Mouse (Mus musculus) heart, adult 2 months (tissue): ENCODE data around the gene Ltf. TPM values are rescaled to one million over a fixed set of nuclear protein-coding genes. Genes with fewer than 3 reads are reported as not detected.

Source experiments
- DNase-seq, 2 experiments: peaks; one replicate each; pipeline ENCODE4 v3.0.0; 2021
- H3K27ac ChIP-seq: fragments of 200-600 bp; 2 replicates; pipeline ENCODE4 v1.8.1; 2022
- H3K27me3 ChIP-seq: fragments of 200-500 bp; 2 replicates; pipeline ENCODE4 v1.6.1; 2012; ENCODE audit warnings: mild to moderate bottlenecking, low read length, inconsistent platforms, mixed read lengths; ENCODE audit not compliant: control insufficient read depth, insufficient read depth
- H3K36me3 ChIP-seq: fragments of 200-500 bp; 2 replicates; pipeline ENCODE4 v1.6.1; 2012; ENCODE audit warnings: low read length, inconsistent platforms; ENCODE audit not compliant: control insufficient read depth, insufficient read depth
- H3K4me1 ChIP-seq: fragments of 200-500 bp; 2 replicates; pipeline ENCODE4 v1.6.1; 2011; ENCODE audit warnings: low read length; ENCODE audit not compliant: control insufficient read depth, insufficient read depth
- H3K4me3 ChIP-seq: fragments of 200-600 bp; 2 replicates; pipeline ENCODE4 v1.8.1; 2022
- H3K79me2 ChIP-seq: fragments of 200-500 bp; replicated peaks from 2 replicates; pipeline ENCODE4 v1.6.1; 2012; ENCODE audit warnings: mild to moderate bottlenecking, inconsistent platforms, low read length, moderate library complexity, mixed read lengths; ENCODE audit not compliant: control insufficient read depth, insufficient read depth
- H3K9ac ChIP-seq: fragments of 200-500 bp; 2 replicates; pipeline ENCODE4 v1.6.1; 2012; ENCODE audit warnings: low read depth, mild to moderate bottlenecking, control low read depth, inconsistent platforms, low read length, mixed read lengths
- CTCF ChIP-seq: fragments of 200-600 bp; IDR thresholded peaks from 2 replicates; pipeline ENCODE4 v1.8.1; 2022; ENCODE audit warnings: antibody characterized with exemption, mild to moderate bottlenecking, moderate library complexity
- EP300 ChIP-seq: fragments of 200-500 bp; IDR thresholded peaks from 2 replicates; pipeline ENCODE4 v1.6.1; 2011; ENCODE audit warnings: low read depth, low read length, control low read depth; ENCODE audit not compliant: insufficient read depth
- POLR2A ChIP-seq: fragments of 200-500 bp; IDR thresholded peaks from 2 replicates; pipeline ENCODE4 v1.6.1; 2011; ENCODE audit warnings: mild to moderate bottlenecking, low read depth, low read length, control low read depth; ENCODE audit not compliant: insufficient read depth
- WGBS: fragments of 180-500 bp; shearing (Covaris S2); methylation state at CpG from one replicate; pipeline ENCODE4 v1.1.7; 2018; 5-methylcytosine and 5-hydroxymethylcytosine counted together
- intact Hi-C: fragments of 180-260 bp; cut with DNase I; formaldehyde crosslinking; loops from one replicate; pipeline ENCODE4 v1.15.1; 2025
- polyA plus RNA-seq: library from polyadenylated mRNA; depleted of rRNA; stranded (reverse); fragments of >200 nt; gene quantifications from 2 replicates; pipeline ENCODE4 v1.2.3, GENCODE M21; 2012
- total RNA-seq, 2 experiments: library from RNA; stranded (reverse); gene quantifications; 2 replicates each; pipeline ENCODE4 v1.2.3; 2021

The Ltf gene
- total and polyA plus RNA-seq, 3 experiments, result 20.1 TPM; not detected in 2

DNA sequence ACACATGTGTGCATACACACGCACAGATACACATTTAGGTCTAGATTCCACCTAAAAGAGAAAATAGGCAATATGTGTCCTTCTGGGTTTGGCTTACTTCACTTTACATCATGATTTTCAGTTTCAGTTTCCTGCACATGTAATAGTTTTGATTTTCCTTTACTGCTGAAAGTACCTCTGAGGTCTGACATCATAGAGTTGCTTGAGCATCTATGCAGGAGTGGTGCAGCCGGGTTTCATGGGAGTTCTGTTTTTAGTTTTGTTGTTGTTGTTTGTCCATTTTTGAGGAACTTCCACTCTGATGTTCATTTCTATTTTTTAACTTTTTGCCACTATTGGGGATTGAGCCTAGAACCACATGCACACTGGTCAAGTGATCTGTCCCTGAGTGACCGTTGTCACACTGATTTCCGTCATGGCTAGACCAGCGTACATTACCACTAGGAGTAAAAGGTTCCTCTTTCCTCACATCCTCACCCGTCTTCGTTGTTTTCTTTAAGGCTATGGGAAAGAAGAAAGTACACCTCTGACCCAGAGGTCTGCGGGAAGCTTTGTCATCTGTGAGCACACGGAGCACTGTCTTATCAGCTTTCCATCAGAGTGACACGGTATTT lies 40.0 kb downstream of the Ltf start:
- Histone ChIP-seq H3K4me1 (peaks cover 8% of the 10 kb centered on the region), H3K4me3 (no peak overlapping the region), H3K27ac (no peak overlapping the region), H3K9ac (no peak overlapping the region), H3K36me3 (no peaks in the 10 kb centered on the region; the same call in none of the 2 replicates), H3K79me2 (no peaks in the 10 kb centered on the region), H3K27me3 (no peaks in the 10 kb centered on the region)
- intact Hi-C loops, result no loop called here
- 69% methylated on average over 10 of the region's 10 CpGs for WGBS
- TF ChIP-seq EP300 (no peak), POLR2A (no peak), CTCF (no peak)
- DNase-seq, result no peak

DNA sequence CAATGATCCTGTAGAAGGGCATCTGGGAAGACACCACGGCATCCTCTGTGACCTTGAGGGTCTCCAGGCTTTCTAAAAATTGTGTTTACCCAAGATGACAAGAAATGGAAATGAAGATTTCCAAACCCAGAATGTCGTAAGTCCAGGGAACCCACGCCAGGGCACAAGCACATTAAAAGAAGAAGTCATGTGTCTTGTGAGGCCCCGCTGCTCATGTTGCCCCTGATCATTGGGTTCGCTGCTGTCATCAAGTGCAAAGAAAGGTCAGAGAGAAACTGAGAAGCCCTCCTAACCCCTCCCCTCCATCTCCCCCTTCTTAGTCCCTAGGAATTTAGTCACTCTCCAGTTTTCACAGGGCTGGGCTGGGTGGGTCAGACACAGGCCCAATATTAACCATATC lies 43.8 kb downstream of the Ltf start:
- no peak overlapping the region for H3K4me3 ChIP-seq
- 83% methylated on average over 5 of the region's 5 CpGs for WGBS
- no peak for DNase-seq
- no peak overlapping the region for H3K9ac ChIP-seq
- intact Hi-C loops, result no loop called here
- TF ChIP-seq CTCF (no peak), POLR2A (no peak)
- no peak overlapping the region for H3K27ac ChIP-seq
- peaks cover 1% of the 10 kb centered on the region; the same call in 1 of the 2 replicates for H3K4me1 ChIP-seq
- H3K27me3 ChIP-seq, result no peaks in the 10 kb centered on the region
- H3K36me3 ChIP-seq, result no peaks in the 10 kb centered on the region
- H3K79me2 ChIP-seq, result no peaks in the 10 kb centered on the region

DNA sequence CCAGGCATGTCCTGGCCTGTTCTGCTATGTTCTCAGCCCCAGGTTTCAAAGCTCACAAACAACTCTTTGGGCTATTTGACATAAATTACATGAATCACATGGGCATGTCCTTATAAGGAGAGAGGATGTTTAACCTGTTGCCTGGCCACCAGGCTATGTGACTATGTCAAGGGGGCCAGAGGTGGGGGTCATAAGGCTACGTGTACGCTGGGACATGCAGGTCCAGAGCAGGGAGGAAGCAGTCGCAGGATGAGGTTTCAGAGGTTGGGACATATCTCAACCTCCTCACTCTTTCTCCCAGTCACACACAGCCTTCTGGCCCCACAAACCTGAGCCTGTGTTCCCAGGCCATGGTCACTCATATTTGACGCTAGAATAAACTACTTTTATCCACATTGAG lies 48.0 kb downstream of the Ltf start:
- TF ChIP-seq EP300 (no peak), CTCF (no peak)
- H3K4me3 ChIP-seq, result no peak overlapping the region
- H3K27ac ChIP-seq, result no peak overlapping the region
- no peaks in the 10 kb centered on the region for H3K79me2 ChIP-seq
- no peak for DNase-seq
- intact Hi-C loops, result no loop called here
- H3K27me3 ChIP-seq, result no peaks in the 10 kb centered on the region
- WGBS, result 74% methylated on average over 4 of the region's 4 CpGs
- no peak overlapping the region for H3K9ac ChIP-seq
- H3K4me1 ChIP-seq, result peaks cover 3% of the 10 kb centered on the region
- H3K36me3 ChIP-seq, result no peaks in the 10 kb centered on the region

DNA sequence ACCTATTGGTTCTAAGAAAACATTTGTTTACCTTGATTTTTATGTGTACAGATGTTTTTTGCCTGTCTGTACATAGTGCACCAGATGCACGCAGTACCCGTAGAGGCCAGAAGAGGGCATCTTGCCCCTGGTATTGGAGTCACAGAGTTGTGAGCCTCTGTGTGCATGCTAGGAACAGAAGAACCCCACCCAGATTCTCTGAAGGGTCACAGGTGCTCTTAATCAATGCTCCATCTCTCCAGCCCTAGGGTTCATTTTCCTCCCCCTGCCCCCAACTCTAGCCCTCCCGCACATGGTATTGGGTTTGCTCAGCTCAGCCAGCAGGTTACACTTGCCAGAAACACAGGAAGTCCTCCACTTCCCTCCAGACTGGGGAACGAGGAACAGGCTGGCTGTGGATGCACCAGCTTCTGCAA lies 51.5 kb downstream of the Ltf start:
- intact Hi-C loops, result loop anchor here (10.0 kb wide), 1 partner anchor 286 kb away; no protein-coding TSS in a partner anchor
- Histone ChIP-seq H3K27me3 (no peaks in the 10 kb centered on the region), H3K4me3 (no peak overlapping the region), H3K79me2 (no peaks in the 10 kb centered on the region), H3K4me1 (peaks cover 6% of the 10 kb centered on the region), H3K27ac (no peak overlapping the region), H3K36me3 (no peaks in the 10 kb centered on the region), H3K9ac (no peak overlapping the region)
- whole genome bisulfite sequencing, result 30% methylated on average over 4 of the region's 4 CpGs
- TF ChIP-seq EP300 (no peak), POLR2A (no peak), CTCF (peak; percentile 95)
- DNase-seq, result peak; percentile 55 to 78

DNA sequence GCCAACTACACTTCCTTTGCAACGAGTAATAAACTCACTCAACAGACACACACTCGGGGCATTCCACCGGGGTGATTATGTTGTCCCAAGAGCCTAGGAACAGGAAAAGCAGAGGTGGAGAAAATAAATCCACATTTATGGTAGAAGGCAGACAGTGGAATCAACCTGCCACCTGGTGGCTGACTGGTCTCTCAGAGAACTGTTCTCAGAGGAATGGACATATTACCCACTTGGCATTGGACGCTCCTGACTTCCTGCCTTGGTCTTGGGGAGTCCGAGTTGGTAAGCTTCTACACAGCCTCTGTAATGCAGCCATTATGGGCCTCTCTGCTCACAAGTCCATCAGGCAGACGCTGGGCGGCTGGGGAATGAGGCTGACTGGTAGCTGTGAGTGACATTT lies 53.1 kb downstream of the Ltf start:
- 22% methylated on average over 7 of the region's 7 CpGs for WGBS
- Histone ChIP-seq H3K4me3 (no peak overlapping the region), H3K27ac (no peak overlapping the region; the same call in 1 of the 2 replicates), H3K4me1 (peaks cover 6% of the 10 kb centered on the region), H3K9ac (no peak overlapping the region), H3K27me3 (no peaks in the 10 kb centered on the region), H3K79me2 (no peaks in the 10 kb centered on the region), H3K36me3 (no peaks in the 10 kb centered on the region)
- TF ChIP-seq EP300 (peak; percentile 71; the same call in 1 of the 2 replicates), POLR2A (no peak), CTCF (peak; percentile 86)
- intact Hi-C loops, result loop anchor here (1.0 to 10.0 kb wide), 3 partner anchors 75 to 287 kb away; no protein-coding TSS in a partner anchor
- DNase-seq, result peak; percentile 55 to 64

DNA sequence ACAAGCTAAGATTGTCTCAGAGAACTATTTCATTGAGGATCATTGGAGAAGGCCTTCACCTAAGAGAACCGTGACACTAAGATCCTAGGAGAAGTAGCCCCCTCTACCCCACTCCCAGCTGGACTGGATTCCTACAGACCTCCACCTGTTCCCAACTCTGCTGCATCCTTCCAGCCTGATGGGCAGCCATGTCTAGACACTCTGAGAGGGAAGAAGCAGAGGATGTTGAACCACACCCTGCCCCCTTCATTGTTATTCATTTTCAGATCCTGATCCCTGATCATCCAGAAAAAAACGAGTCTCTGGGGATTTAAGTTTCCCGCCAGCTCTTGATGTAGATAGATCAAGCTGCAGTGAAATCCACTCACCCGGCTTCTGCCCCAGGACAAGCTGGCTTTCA lies 53.9 kb downstream of the Ltf start:
- Histone ChIP-seq H3K9ac (no peak overlapping the region), H3K27ac (no peak overlapping the region), H3K4me1 (peaks cover 6% of the 10 kb centered on the region), H3K4me3 (no peak overlapping the region), H3K36me3 (no peaks in the 10 kb centered on the region), H3K79me2 (no peaks in the 10 kb centered on the region), H3K27me3 (no peaks in the 10 kb centered on the region)
- DNase-seq, result no peak
- TF ChIP-seq CTCF, result no peak
- no peak for TF ChIP-seq EP300
- no peak for TF ChIP-seq POLR2A
- intact Hi-C loops, result loop anchor here (1.0 to 10.0 kb wide), 3 partner anchors 76 to 288 kb away; no protein-coding TSS in a partner anchor
- 61% methylated on average over 4 of the region's 4 CpGs for WGBS
